Mouse (Mus musculus): Measurements from ENCODE around the gene Fbxl7. TPM values are rescaled to one million over a fixed set of nuclear protein-coding genes. Genes with fewer than 3 reads are reported as not detected.

The Fbxl7 gene
- polyA plus RNA-seq (2014; fragmentation: Nextera tagmentation; extraction: Ambion mirVana): 13.0 and 20.5 TPM in 2 replicates

DNA sequence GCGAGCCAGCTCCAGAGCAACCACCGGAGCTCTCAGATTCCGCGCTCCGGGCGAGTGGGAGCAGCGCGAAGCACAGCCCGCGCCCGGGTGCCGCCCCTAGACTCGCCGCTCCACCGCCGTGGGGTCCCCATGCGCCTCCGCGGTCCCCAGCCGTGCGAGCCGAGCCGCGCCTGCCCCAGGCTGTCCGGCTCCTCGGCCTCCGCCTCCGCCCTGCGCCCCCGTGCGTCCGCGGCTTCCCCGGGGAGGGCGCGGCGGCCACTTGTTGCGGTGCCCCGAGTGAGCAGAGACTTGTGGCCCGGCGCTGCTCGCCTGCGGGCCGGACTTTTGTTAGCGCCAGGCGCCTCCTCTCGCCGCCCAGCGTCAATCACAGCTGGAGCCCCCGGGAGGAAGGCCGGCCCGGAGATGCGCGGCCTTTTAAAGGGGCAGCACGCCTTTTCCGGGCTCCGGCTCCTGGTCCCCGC lies at the start of gene Fbxl7:
Gene Fbxl7, minus strand, starts transcription at position 330 of the 461 bp plus-strand sequence.
- Histone ChIP-seq H3K27ac (ENCODE audit: low read depth, low read length) (peak within 1 kb of the TSS; percentile 79), H3K36me3 (ENCODE audit: control insufficient read depth, insufficient read depth, low read length) (no peaks in the 10 kb centered on the region), H3K4me3 (ENCODE audit: low read depth, low read length) (peak within 1 kb of the TSS; percentile 80), H3K27me3 (ENCODE audit: control insufficient read depth, insufficient read depth, low read length) (no peaks in the 10 kb centered on the region), H3K4me1 (replicated peaks; ENCODE audit: control insufficient read depth, insufficient read depth, low read length) (no peaks in the 10 kb centered on the region), H3K4me2 (replicated peaks; ENCODE audit: low read depth, low read length) (peak within 1 kb of the TSS; percentile 84), H3K9ac (ENCODE audit: low read depth, low read length) (peak within 1 kb of the TSS; percentile 77), H3K9me3 (ENCODE audit: control insufficient read depth, low read length) (no peaks in the 10 kb centered on the region)
- ATAC-seq (ENCODE audit: low FRiP score): peak; percentile 91
- DNase-seq (ENCODE audit: low spot score): peak; percentile 87
- WGBS: 0% methylated on average over 28 of the region's 58 CpGs

GRCm38 (mm10) chr15:26922026-26922425 lies 26.6 kb upstream of the Fbxl7 start:
- DNase-seq (ENCODE audit: low spot score): no peak
- 84% methylated on average over 2 of the region's 2 CpGs for WGBS
- H3K36me3 ChIP-seq (ENCODE audit: control insufficient read depth, insufficient read depth, low read length): no peaks in the 10 kb centered on the region
- H3K27ac ChIP-seq (ENCODE audit: low read depth, low read length): no peak overlapping the region
- no peak for ATAC-seq (ENCODE audit: low FRiP score)
- H3K4me3 ChIP-seq (ENCODE audit: low read depth, low read length): no peak overlapping the region
- H3K4me1 ChIP-seq (replicated peaks; ENCODE audit: control insufficient read depth, insufficient read depth, low read length): no peaks in the 10 kb centered on the region
- no peak overlapping the region for H3K4me2 ChIP-seq (replicated peaks; ENCODE audit: low read depth, low read length)
- no peak overlapping the region for H3K9ac ChIP-seq (ENCODE audit: low read depth, low read length)
- 0 out of 2 replicates have a peak, but pooled peaks cover 2% of the 10 kb centered on the region for H3K27me3 ChIP-seq (ENCODE audit: control insufficient read depth, insufficient read depth, low read length)
- H3K9me3 ChIP-seq (ENCODE audit: control insufficient read depth, low read length): no peaks in the 10 kb centered on the region

- Histone ChIP-seq H3K9me3 (ENCODE audit: control insufficient read depth, low read length) (no peaks in the 10 kb centered on the region), H3K27ac (ENCODE audit: low read depth, low read length) (no peak overlapping the region), H3K36me3 (ENCODE audit: control insufficient read depth, insufficient read depth, low read length) (no peaks in the 10 kb centered on the region), H3K4me3 (ENCODE audit: low read depth, low read length) (no peak overlapping the region), H3K9ac (ENCODE audit: low read depth, low read length) (no peak overlapping the region), H3K27me3 (ENCODE audit: control insufficient read depth, insufficient read depth, low read length) (no peaks in the 10 kb centered on the region), H3K4me1 (replicated peaks; ENCODE audit: control insufficient read depth, insufficient read depth, low read length) (no peaks in the 10 kb centered on the region), H3K4me2 (replicated peaks; ENCODE audit: low read depth, low read length) (no peak overlapping the region)
- no peak for ATAC-seq (ENCODE audit: low FRiP score)
- DNase-seq (ENCODE audit: low spot score): no peak
These were observed 18.0 kb upstream of the Fbxl7 start for GRCm38 (mm10) chr15:26913427-26913826.

- Histone ChIP-seq H3K4me1 (replicated peaks; ENCODE audit: control insufficient read depth, insufficient read depth, low read length) (no peaks in the 10 kb centered on the region), H3K36me3 (ENCODE audit: control insufficient read depth, insufficient read depth, low read length) (no peaks in the 10 kb centered on the region), H3K27me3 (ENCODE audit: control insufficient read depth, insufficient read depth, low read length) (no peaks in the 10 kb centered on the region), H3K4me3 (ENCODE audit: low read depth, low read length) (peak overlapping the region; percentile 80), H3K9ac (ENCODE audit: low read depth, low read length) (peak overlapping the region; percentile 77; the same call in 1 of the 2 replicates), H3K4me2 (replicated peaks; ENCODE audit: low read depth, low read length) (peak overlapping the region; percentile 84), H3K9me3 (ENCODE audit: control insufficient read depth, low read length) (no peaks in the 10 kb centered on the region), H3K27ac (ENCODE audit: low read depth, low read length) (peak overlapping the region; percentile 79; the same call in 1 of the 2 replicates)
- peak; percentile 31 for ATAC-seq (ENCODE audit: low FRiP score)
- no peak for DNase-seq (ENCODE audit: low spot score)
- WGBS: under 1% methylated on average over 14 of the region's 14 CpGs
These were observed 381 bp upstream of the Fbxl7 start for GRCm38 (mm10) chr15:26895761-26896160.

GRCm38 (mm10) chr15:26894801-26895229 lies 565 bp downstream of the Fbxl7 start:
- under 1% methylated on average over 28 of the region's 28 CpGs for WGBS
- H3K4me3 ChIP-seq (ENCODE audit: low read depth, low read length): peak overlapping the region; percentile 80
- peak overlapping the region; percentile 77 for H3K9ac ChIP-seq (ENCODE audit: low read depth, low read length)
- H3K4me1 ChIP-seq (replicated peaks; ENCODE audit: control insufficient read depth, insufficient read depth, low read length): no peaks in the 10 kb centered on the region
- H3K27me3 ChIP-seq (ENCODE audit: control insufficient read depth, insufficient read depth, low read length): no peaks in the 10 kb centered on the region
- ATAC-seq (ENCODE audit: low FRiP score): peak; percentile 89
- H3K9me3 ChIP-seq (ENCODE audit: control insufficient read depth, low read length): no peaks in the 10 kb centered on the region
- no peaks in the 10 kb centered on the region for H3K36me3 ChIP-seq (ENCODE audit: control insufficient read depth, insufficient read depth, low read length)
- peak overlapping the region; percentile 84 for H3K4me2 ChIP-seq (replicated peaks; ENCODE audit: low read depth, low read length)
- H3K27ac ChIP-seq (ENCODE audit: low read depth, low read length): peak overlapping the region; percentile 79
- DNase-seq (ENCODE audit: low spot score): no peak

DNA sequence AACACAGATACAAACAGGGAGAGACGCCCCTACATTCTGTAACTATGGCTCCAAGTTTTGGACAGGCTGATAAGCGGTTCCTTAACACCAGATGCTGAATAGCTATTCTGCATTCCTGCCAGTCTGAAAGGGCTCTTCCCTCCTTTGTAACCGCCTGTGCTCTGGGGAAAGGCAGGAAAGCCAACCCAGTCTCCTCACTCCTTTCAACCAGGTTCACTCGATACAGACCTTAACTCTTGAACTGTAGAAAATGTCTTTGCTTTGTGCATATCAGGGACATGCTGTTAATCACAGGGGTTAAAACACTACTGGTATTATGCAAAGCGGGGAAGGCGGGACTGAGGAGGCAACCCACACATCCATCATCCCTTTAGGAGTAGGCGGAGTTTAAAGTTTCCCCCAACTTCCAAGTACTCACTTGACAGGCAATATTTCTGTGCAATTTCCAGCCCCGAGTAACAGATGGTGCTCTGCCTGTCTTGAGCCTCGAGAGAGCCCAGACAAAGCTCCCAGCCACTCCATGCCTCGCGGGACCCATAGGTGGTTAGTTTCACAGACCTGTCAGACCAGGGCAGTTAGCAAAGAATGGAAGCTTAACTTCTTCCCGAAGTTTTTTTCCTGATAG lies 1.2 kb downstream of the Fbxl7 start:
- peak overlapping the region; percentile 77 for H3K9ac ChIP-seq (ENCODE audit: low read depth, low read length)
- no peaks in the 10 kb centered on the region for H3K9me3 ChIP-seq (ENCODE audit: control insufficient read depth, low read length)
- H3K4me1 ChIP-seq (replicated peaks; ENCODE audit: control insufficient read depth, insufficient read depth, low read length): no peaks in the 10 kb centered on the region
- no peaks in the 10 kb centered on the region for H3K36me3 ChIP-seq (ENCODE audit: control insufficient read depth, insufficient read depth, low read length)
- H3K27ac ChIP-seq (ENCODE audit: low read depth, low read length): peak overlapping the region; percentile 79
- peak overlapping the region; percentile 84 for H3K4me2 ChIP-seq (replicated peaks; ENCODE audit: low read depth, low read length)
- ATAC-seq (ENCODE audit: low FRiP score) (peak; percentile 48), DNase-seq (ENCODE audit: low spot score) (peak; percentile 62)
- no peaks in the 10 kb centered on the region for H3K27me3 ChIP-seq (ENCODE audit: control insufficient read depth, insufficient read depth, low read length)
- WGBS: 2% methylated on average over 12 of the region's 12 CpGs
- peak overlapping the region; percentile 80 for H3K4me3 ChIP-seq (ENCODE audit: low read depth, low read length)

- H3K4me3 ChIP-seq (ENCODE audit: low read depth, low read length): no peak overlapping the region
- DNase-seq (ENCODE audit: low spot score): no peak
These were observed 2.2 kb downstream of the Fbxl7 start for GRCm38 (mm10) chr15:26893136-26893535.

GRCm38 (mm10) chr15:26889971-26890370 lies 5.4 kb downstream of the Fbxl7 start:
- Histone ChIP-seq H3K9ac (ENCODE audit: low read depth, low read length) (no peak overlapping the region), H3K4me3 (ENCODE audit: low read depth, low read length) (no peak overlapping the region), H3K27me3 (ENCODE audit: control insufficient read depth, insufficient read depth, low read length) (no peaks in the 10 kb centered on the region), H3K9me3 (ENCODE audit: control insufficient read depth, low read length) (no peaks in the 10 kb centered on the region), H3K36me3 (ENCODE audit: control insufficient read depth, insufficient read depth, low read length) (no peaks in the 10 kb centered on the region), H3K27ac (ENCODE audit: low read depth, low read length) (no peak overlapping the region), H3K4me1 (replicated peaks; ENCODE audit: control insufficient read depth, insufficient read depth, low read length) (no peaks in the 10 kb centered on the region), H3K4me2 (replicated peaks; ENCODE audit: low read depth, low read length) (no peak overlapping the region)
- ATAC-seq (ENCODE audit: low FRiP score): no peak
- 72% methylated on average over 5 of the region's 5 CpGs for WGBS
- DNase-seq (ENCODE audit: low spot score): no peak

More at GRCm38 (mm10) chr15:26893136-26893535, 2.2 kb downstream of the Fbxl7 start:
- WGBS: 65% methylated on average over 4 of the region's 4 CpGs
- no peak overlapping the region for H3K9ac ChIP-seq (ENCODE audit: low read depth, low read length)
- no peak for ATAC-seq (ENCODE audit: low FRiP score)
- no peak overlapping the region for H3K27ac ChIP-seq (ENCODE audit: low read depth, low read length)
- no peaks in the 10 kb centered on the region for H3K4me1 ChIP-seq (replicated peaks; ENCODE audit: control insufficient read depth, insufficient read depth, low read length)
- no peaks in the 10 kb centered on the region for H3K36me3 ChIP-seq (ENCODE audit: control insufficient read depth, insufficient read depth, low read length)
- no peaks in the 10 kb centered on the region for H3K27me3 ChIP-seq (ENCODE audit: control insufficient read depth, insufficient read depth, low read length)
- 0 out of 2 replicates have a peak overlapping the region, but pooled peaks have one; percentile 18 for H3K4me2 ChIP-seq (replicated peaks; ENCODE audit: low read depth, low read length)
- H3K9me3 ChIP-seq (ENCODE audit: control insufficient read depth, low read length): no peaks in the 10 kb centered on the region

- H3K4me2 ChIP-seq (replicated peaks; ENCODE audit: low read depth, low read length): no peak overlapping the region
- no peak overlapping the region for H3K4me3 ChIP-seq (ENCODE audit: low read depth, low read length)
- DNase-seq (ENCODE audit: low spot score) (no peak), ATAC-seq (ENCODE audit: low FRiP score) (no peak)
- H3K27me3 ChIP-seq (ENCODE audit: control insufficient read depth, insufficient read depth, low read length): no peaks in the 10 kb centered on the region
- H3K27ac ChIP-seq (ENCODE audit: low read depth, low read length): no peak overlapping the region
- no peaks in the 10 kb centered on the region for H3K9me3 ChIP-seq (ENCODE audit: control insufficient read depth, low read length)
- H3K9ac ChIP-seq (ENCODE audit: low read depth, low read length): no peak overlapping the region
- no peaks in the 10 kb centered on the region for H3K36me3 ChIP-seq (ENCODE audit: control insufficient read depth, insufficient read depth, low read length)
- 80% methylated on average over 10 of the region's 10 CpGs for WGBS
- H3K4me1 ChIP-seq (replicated peaks; ENCODE audit: control insufficient read depth, insufficient read depth, low read length): no peaks in the 10 kb centered on the region
These were observed 7.2 kb downstream of the Fbxl7 start for GRCm38 (mm10) chr15:26888170-26888569.

Data from hindbrain, embryonic 11.5 days (tissue).